Mouse (Mus musculus): ENCODE measurements around the gene Asna1.

The Asna1 gene

GRCm38 (mm10) chr8:85034764-85035163 is 9.7 kb upstream of the Asna1 start:
- DNase-seq: peak; percentile 87

GRCm38 (mm10) chr8:85033867-85034266 is 8.8 kb upstream of the Asna1 start:
- DNase-seq: no peak

- no peak for DNase-seq
Observed at GRCm38 (mm10) chr8:85032622-85033311, 7.7 kb upstream of the Asna1 start.

DNA sequence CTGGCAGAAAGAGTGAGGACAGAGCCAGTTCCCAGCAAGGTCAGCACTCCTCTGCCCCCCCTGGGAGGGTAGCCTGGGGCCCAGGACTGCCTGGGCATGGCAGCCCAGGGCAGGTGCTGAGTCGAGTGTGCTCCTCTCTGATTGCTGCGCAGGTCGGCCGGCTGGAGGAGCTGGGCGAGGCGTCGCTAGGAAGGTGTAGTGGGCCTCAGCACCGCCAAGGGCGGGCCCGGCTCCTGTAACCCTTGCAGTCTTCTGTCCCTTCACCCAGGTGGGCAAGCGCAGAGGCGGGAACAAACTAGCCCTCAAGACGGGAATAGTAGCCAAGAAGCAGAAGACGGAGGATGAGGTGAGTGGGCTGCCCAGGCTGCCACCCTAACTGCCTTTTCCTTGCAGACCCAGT is 4.2 kb upstream of the Asna1 start:
- no peak for DNase-seq

DNA sequence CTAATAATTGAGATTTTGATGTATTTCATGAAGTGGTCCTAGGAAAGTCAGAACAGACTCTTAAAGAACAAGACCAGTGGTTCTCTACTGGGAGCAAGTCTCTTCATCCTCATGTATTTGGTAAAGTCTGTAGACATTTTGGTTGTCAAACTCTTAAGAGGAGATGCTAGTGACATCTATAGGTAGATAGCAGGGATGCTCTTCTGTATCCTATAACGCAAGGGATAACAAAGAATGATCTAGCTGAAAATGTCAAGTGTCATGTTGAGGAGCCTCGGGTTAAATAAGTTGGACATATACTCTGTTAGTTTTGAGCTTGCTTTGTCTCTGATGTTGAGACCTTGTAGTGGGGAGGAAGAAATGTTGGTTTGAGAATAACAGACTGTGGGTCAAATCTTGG is 2.8 kb upstream of the Asna1 start:
- no peak for DNase-seq

DNA sequence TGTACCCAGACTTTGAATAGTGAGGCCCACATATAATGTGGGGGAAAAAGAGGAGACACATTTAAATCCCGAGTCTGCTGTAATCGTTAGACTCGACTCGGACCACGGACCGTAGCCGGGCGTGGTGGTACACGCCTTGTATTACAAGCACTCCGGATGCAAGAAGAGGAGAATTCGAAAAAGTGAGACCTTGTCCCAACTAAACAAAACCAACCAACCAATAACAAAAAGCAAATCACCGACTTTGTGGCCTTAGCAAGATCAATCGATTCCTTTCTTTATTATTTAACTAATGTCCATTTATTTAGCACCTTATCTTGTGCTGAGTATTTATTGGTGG is 2.4 kb upstream of the Asna1 start:
- DNase-seq: peak; percentile 28

GRCm38 (mm10) chr8:85026670-85027515 is 1.8 kb upstream of the Asna1 start, which contains the start of gene Trir:
Gene Trir, plus strand, starts transcription at chr8:85026823.
- peak; percentile 94 for DNase-seq

DNA sequence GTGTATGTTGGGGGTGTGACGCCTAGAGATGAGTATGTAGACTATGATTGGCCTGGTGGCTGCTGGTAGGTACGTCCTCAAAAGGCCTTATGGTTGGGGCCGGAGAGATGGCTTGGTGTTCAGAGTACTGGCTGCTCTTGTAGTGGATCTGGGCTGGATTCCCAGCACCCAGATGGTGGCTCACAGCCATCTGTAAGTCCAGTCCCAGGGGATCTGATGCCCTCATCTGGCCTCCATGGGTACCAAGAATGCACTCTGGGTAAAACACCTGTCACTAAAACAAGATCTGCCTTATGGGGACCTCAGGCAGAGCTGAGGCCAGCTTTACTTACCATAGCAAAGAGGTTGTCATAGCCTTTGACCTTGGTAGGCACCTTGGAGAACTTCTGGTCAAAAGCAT is 1.2 kb downstream of the Asna1 start:
- DNase-seq: no peak

DNA sequence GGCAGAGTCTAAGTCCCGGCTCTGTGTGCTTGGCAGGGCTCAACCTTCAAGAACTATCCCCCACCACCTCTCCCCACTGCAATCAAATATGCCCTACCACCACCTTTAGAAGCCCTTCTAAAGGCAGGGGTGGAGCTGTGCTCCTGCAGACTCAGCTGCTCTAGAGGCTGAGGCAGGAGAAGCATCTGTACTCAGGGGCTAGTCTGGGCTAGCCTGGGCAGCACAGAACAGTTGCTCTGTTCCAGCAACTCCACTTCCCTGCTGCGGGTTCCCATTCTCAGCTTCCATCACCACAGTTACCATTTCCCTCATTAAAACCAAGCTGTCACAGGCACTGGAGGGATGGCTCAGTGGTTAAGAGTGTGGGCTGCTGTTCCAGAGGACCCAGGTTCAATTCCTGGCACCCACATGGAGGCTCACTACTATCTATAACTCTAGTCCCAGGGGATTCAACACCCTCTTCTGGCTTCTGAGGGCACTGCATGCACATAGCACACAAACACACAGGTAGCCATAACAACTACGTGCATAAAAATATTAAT is 3.5 kb downstream of the Asna1 start:
- DNase-seq: no peak

DNA sequence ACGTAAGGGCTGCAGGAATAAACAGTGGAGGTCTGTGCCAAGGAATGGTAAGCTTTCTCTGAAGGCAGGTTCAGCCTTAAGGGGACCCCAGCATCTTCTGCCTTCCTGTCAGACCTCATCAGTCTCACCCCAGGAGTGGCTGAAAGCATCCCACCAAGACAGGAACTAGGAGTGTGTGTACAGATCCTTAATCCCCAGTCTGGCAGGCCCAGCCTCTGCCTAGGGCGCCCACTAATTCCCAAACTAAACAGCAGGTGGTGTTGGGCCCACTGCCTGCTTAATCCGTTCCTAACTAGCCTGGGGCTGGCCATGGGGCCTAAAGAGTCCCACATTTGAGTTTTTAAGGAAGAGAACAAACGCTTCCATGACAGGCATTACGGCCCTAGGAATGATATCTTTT is 7.9 kb downstream of the Asna1 start:
- no peak for DNase-seq

GRCm38 (mm10) chr8:85016724-85017123 is 8.4 kb downstream of the Asna1 start:
- DNase-seq: no peak

GRCm38 (mm10) chr8:85014431-85014830 is 10.7 kb downstream of the Asna1 start, which contains the start of gene Best2:
Gene Best2, minus strand, starts transcription at chr8:85014531.
- no peak for DNase-seq

GRCm38 (mm10) chr8:85013230-85013840 is 11.7 kb downstream of the Asna1 start:
- DNase-seq: peak; percentile 89

GRCm38 (mm10) chr8:85011242-85011641 is 13.8 kb downstream of the Asna1 start:
- DNase-seq: no peak

GRCm38 (mm10) chr8:85007686-85008085 is 17.4 kb downstream of the Asna1 start:
- peak; percentile 58 for DNase-seq

GRCm38 (mm10) chr8:84997649-84998295 is 27.3 kb downstream of the Asna1 start:
- peak; percentile 96 for DNase-seq

DNA sequence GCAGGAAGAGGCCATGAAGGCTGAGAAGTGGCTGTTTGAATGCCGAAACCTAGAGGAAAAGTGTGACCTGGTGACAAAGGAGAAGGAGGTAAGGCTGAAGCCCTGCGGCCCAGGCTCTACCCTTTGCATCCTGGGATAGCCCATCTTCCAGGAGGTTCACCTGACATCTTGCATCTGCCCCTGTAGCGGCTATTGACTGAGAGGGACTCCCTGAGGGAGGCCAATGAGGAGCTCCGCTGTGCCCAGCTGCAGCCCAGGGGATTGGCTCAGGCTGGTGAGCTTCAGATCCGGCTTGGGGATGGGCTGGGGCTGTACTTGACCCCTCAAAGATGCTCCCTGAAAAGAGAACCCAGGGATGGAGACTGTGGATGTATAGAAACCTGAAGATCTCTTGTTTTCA is 28.1 kb downstream of the Asna1 start:
- DNase-seq: no peak

DNA sequence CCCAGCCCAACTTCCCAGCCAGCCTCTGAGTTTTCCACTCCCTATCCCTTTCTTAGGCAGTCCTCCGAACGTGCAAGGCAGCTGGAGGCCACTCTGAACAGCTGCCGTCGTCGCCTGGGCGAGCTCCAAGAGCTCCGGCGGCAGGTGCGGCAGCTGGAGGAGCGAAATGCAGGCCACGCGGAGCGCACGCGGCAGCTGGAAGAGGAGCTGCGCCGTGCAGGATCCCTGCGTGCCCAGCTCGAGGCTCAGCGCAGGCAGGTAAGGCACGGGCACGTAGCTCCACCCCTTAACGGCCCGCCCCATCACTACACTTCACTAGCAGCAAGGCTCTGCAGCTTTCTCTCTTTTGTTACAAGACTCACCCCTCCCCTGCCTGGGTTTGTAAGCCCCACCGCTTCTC is 29.4 kb downstream of the Asna1 start:
- DNase-seq: peak; percentile 22

DNA sequence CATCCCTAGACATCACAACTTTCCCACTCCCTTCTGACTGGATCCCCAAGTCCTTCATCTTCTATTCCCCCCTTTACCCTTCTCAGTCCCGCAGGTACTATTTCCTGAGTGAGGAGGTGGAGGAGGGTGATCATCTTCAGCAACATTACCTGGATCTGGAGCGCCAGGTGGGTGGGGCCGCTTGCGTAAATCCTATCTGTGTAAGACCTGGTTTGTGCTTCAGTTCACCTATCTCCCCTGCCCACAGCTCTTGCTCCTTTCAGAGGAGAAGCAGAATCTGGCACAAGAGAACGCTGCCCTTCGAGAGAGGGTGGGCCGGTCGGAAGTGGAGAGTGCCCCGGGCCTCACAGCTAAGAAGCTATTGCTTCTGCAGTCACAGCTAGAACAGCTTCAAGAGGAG is 30.7 kb downstream of the Asna1 start:
- DNase-seq: no peak

DNA sequence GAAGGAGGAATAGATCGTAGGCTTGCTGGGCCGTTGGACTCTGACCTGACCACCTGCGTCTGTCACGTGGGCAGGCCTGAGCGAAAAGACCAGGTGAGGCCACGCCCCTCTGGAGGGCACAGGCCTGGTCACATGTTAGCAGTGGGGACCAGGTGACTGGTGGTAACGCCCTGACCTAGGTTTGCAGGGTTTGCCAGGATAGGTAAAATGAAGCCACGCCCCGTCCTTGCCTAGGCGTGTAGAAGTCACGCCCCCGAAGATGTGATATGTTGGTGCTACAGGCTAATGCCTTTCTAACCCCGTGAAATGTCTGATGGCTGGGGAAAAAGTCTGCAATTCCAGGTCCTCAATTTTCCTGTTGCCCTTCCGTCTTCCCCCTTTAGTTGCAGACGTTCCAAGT is 34.2 kb downstream of the Asna1 start:
- DNase-seq: no peak

DNA sequence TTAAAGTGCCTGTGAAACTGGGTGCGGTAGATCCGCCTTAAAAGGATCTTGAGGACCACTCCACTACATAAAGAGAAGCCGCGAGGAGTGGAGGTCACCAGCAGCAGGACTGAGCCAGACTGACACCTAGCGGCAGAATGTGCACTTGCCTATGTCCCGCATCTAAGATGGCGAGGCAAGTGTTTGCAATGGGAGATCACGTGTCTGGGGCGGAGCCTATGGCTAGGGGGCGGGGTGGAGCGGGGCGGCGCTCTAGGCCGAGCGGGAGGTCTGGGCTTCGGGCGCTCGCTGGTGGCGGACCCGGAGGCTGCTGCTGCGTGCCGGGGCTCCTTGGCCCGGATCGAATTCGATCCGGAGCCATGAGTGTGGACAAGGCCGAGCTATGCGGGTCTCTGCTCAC is 34.7 kb downstream of the Asna1 start, which contains the start of gene Hook2:
Gene Hook2 (plus strand): TSS at position 255 of the 400 bp plus-strand sequence.
- peak; percentile 96 for DNase-seq

DNA sequence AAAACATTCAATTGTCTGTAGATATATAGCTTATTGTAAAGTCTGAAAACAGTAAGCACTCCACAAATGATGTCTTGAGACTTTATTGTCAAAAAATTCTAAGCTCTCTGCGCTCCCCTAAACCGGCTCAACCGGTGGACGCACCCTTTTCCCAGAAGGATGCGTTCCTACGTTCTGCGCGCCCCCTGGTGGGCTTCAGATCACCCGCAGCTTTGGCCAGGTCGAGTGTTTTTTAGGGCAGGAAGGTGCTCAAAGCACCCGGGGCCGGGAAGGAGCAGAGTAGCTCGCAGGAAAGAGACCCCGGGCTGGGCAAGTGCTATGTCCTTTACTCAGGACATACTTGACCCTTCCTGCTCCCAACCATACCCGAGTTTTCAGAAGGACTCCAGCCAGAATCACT is 35.3 kb downstream of the Asna1 start:
- peak; percentile 94 for DNase-seq

DNA sequence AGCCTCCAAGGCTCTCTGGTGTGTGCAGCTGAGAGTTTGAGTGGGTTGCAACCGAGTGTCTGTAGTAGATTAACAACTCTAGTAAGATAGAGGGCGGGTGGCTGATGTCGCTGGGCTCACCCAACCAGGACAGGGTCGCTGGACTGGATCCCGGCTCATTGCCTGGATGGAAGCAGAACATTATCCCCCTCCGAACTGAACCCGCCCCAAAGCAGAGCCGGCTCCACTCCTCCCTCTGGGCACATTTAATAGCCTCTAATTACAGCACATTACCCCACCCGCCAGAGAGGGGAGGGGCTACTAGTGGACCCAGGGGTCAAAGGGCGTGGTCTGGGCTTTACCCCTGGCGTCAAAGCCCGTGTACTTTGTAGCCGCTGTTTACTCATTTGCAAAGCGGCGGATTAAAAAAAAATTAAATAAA is 35.8 kb downstream of the Asna1 start:
- DNase-seq: peak; percentile 40
